Mouse (Mus musculus): ENCODE results near the gene Gm10330. TPM values are rescaled to one million over a fixed set of nuclear protein-coding genes. Genes with fewer than 3 reads are reported as not detected.
A peak's percentile ranks its signal among the peaks of the same experiment; 100 is the strongest.
"Not testable (repeated sequence)": the region's sequence is repeated elsewhere in the genome, so short reads cannot be mapped to it uniquely, and the experiment has no call there.

Gm10330 gene
- 0.55 and 0.65 TPM in 2 replicates for polyA plus RNA-seq (2015; fragmentation: Nextera tagmentation; extraction: Ambion mirVana)

- WGBS: 81% methylated on average over 1 of the region's 1 CpGs
- not testable (repeated sequence) for H3K4me3 ChIP-seq (replicated peaks; ENCODE audit: low read length); ATAC-seq (ENCODE audit: insufficient read depth, low FRiP score); H3K4me1 ChIP-seq (ENCODE audit: control insufficient read depth, insufficient read depth, low read length); H3K4me2 ChIP-seq (ENCODE audit: low read depth, low read length); H3K9ac ChIP-seq (ENCODE audit: low read length); H3K27ac ChIP-seq (ENCODE audit: low read length); H3K27me3 ChIP-seq (ENCODE audit: control insufficient read depth, insufficient read depth, low read length); H3K36me3 ChIP-seq (ENCODE audit: control insufficient read depth, insufficient read depth, low read length); H3K9me3 ChIP-seq (replicated peaks; ENCODE audit: control insufficient read depth, low read length)
Measured at GRCm38 (mm10) chr12:23780165-23780564, at the start of gene Gm10330. Gene Gm10330, minus strand, starts transcription at chr12:23780265.

DNA sequence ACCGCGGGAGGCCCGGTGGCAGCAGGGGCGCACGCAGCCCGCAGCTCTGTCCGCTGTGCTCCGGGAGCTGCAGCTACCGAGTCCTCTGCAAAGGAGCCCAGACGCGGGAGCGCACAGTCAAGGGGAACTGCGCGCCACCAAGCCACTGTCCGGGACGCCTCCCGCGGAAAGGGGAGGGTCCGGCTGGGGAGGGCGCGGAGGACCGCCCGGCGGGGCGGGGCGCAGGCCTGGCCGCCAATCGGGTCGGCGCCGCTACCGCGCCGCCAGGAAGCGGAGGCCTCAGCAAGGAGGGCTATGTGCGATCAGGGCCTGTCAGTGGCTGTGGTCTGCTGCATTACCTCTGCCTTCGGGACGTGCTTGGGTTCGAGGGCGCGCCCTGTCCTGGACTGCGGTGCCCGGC lies 20.7 kb upstream of the Gm10330 start:
- not testable (repeated sequence) for H3K4me2 ChIP-seq (ENCODE audit: low read depth, low read length); ATAC-seq (ENCODE audit: insufficient read depth, low FRiP score); H3K27ac ChIP-seq (ENCODE audit: low read length); H3K4me3 ChIP-seq (replicated peaks; ENCODE audit: low read length); H3K27me3 ChIP-seq (ENCODE audit: control insufficient read depth, insufficient read depth, low read length); H3K9ac ChIP-seq (ENCODE audit: low read length); H3K4me1 ChIP-seq (ENCODE audit: control insufficient read depth, insufficient read depth, low read length); H3K9me3 ChIP-seq (replicated peaks; ENCODE audit: control insufficient read depth, low read length); H3K36me3 ChIP-seq (ENCODE audit: control insufficient read depth, insufficient read depth, low read length)
- WGBS: 19% methylated on average over 39 of the region's 43 CpGs

DNA sequence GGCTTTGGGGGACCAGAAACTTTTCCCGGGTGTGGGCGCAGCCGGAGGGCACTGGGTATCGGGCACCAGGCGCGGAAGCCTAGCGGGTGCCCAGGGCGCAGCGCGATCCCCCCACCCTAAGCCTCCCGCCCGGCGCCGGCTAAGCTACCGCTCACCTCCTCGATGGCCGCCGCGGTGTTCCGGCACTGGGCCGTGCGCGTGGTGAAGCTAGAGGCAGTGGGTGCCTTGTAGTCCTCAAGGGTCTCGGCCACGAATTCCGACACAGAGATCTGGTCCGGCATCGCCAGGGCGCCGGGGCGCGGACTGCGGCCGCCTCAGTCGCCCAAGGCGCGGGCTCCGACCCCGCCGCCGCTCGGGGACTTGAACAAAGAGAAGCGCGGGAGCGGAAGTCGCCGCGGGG lies 20.3 kb upstream of the Gm10330 start:
- H3K4me1 ChIP-seq (ENCODE audit: control insufficient read depth, insufficient read depth, low read length); H3K27ac ChIP-seq (ENCODE audit: low read length); H3K36me3 ChIP-seq (ENCODE audit: control insufficient read depth, insufficient read depth, low read length); H3K9me3 ChIP-seq (replicated peaks; ENCODE audit: control insufficient read depth, low read length); H3K9ac ChIP-seq (ENCODE audit: low read length); ATAC-seq (ENCODE audit: insufficient read depth, low FRiP score); H3K27me3 ChIP-seq (ENCODE audit: control insufficient read depth, insufficient read depth, low read length); H3K4me2 ChIP-seq (ENCODE audit: low read depth, low read length): not testable (repeated sequence)
- H3K4me3 ChIP-seq (replicated peaks; ENCODE audit: low read length): peak overlapping the region; percentile 3; the same call in 1 of the 2 replicates
- WGBS: 20% methylated on average over 34 of the region's 48 CpGs
